8 mouse cellular contexts compared by ENCODE assay signal in genomic region chr5:31294964-31295605, GRCm38 (mm10). TPM values are rescaled to one million over a fixed set of nuclear protein-coding genes. Genes with fewer than 3 reads are reported as not detected.
A peak's percentile ranks its signal among the peaks of the same experiment; 100 is the strongest.
DNase-seq lines count a peak whose midpoint lies in the region; ATAC-seq and TF ChIP-seq lines count a peak whose summit lies in the region.

No protein-coding gene starts in this region.

- H3K27me3 ChIP-seq in kidney, embryonic 15.5 days: peaks cover 13% of the 10 kb centered on the region
- no peaks in the 10 kb centered on the region for H3K27me3 ChIP-seq in limb, embryonic 15.5 days
- no peaks in the 10 kb centered on the region for H3K27me3 ChIP-seq in stomach, embryonic 16.5 days (ENCODE audit: control insufficient read depth, insufficient read depth, low read length)

- TF ChIP-seq CTCF in embryonic fibroblast, embryonic 13.5 days (IDR thresholded peaks at IDR 0.05; ENCODE audit: borderline replicate concordance, insufficient read depth, low read length): no peak

- TF ChIP-seq POLR2A in embryonic fibroblast, embryonic 13.5 days (IDR thresholded peaks at IDR 0.05; ENCODE audit: low read depth, low read length): no peak; the same call in 1 of the 2 replicates

- peak overlapping the region; percentile 86 for H3K4me3 ChIP-seq in kidney, embryonic 15.5 days (replicated peaks)
- peak overlapping the region; percentile 35 for H3K4me3 ChIP-seq in embryonic fibroblast, embryonic 13.5 days (ENCODE audit: insufficient read depth, low read length)
- H3K4me3 ChIP-seq in limb, embryonic 15.5 days: peak overlapping the region; percentile 88
- peak overlapping the region; percentile 79 for H3K4me3 ChIP-seq in stomach, embryonic 16.5 days (replicated peaks; ENCODE audit: low read length)

- H3K4me2 ChIP-seq in kidney, embryonic 15.5 days: peak overlapping the region; percentile 97
- peak overlapping the region; percentile 89 for H3K4me2 ChIP-seq in limb, embryonic 15.5 days
- H3K4me2 ChIP-seq in stomach, embryonic 16.5 days (ENCODE audit: low read depth, low read length): peak overlapping the region; percentile 96

- no peaks in the 10 kb centered on the region for H3K9me3 ChIP-seq in kidney, embryonic 15.5 days (replicated peaks)
- H3K9me3 ChIP-seq in limb, embryonic 15.5 days: no peaks in the 10 kb centered on the region
- no peaks in the 10 kb centered on the region for H3K9me3 ChIP-seq in stomach, embryonic 16.5 days (replicated peaks; ENCODE audit: control insufficient read depth, low read length)

- H3K9ac ChIP-seq in kidney, embryonic 15.5 days: peak overlapping the region; percentile 78
- peak overlapping the region; percentile 90 for H3K9ac ChIP-seq in limb, embryonic 15.5 days
- H3K9ac ChIP-seq in stomach, embryonic 16.5 days (ENCODE audit: low read length): peak overlapping the region; percentile 93

- peak; percentile 40; the same call in 1 of the 2 replicates for ATAC-seq in kidney, embryonic 15.5 days (replicated peaks; ENCODE audit: low FRiP score)
- no peak for ATAC-seq in limb, embryonic 15.5 days (ENCODE audit: insufficient number of reproducible peaks, low FRiP score, low TSS enrichment, low read depth)
- ATAC-seq in stomach, embryonic 16.5 days (ENCODE audit: insufficient read depth, low FRiP score): no peak

- H3K27ac ChIP-seq in kidney, embryonic 15.5 days: peak overlapping the region; percentile 62
- no peak overlapping the region for H3K27ac ChIP-seq in embryonic fibroblast, embryonic 13.5 days (ENCODE audit: insufficient read depth, low read length)
- H3K27ac ChIP-seq in limb, embryonic 15.5 days: peak overlapping the region; percentile 74
- H3K27ac ChIP-seq in stomach, embryonic 16.5 days (ENCODE audit: low read length): peak overlapping the region; percentile 19; the same call in 1 of the 2 replicates

- DNase-seq in kidney, postnatal 25 days: no peak
- peak; percentile 36 for DNase-seq in adrenal gland, postnatal 14 days
- DNase-seq in spleen, postnatal 10 days (ENCODE audit: low spot score in 2 of 2): no peak
- DNase-seq in T-cell, adult 2 months (ENCODE audit: low spot score): no peak

- H3K36me3 ChIP-seq in kidney, embryonic 15.5 days: peaks cover 16% of the 10 kb centered on the region
- H3K36me3 ChIP-seq in limb, embryonic 15.5 days: peaks cover 16% of the 10 kb centered on the region
- no peaks in the 10 kb centered on the region for H3K36me3 ChIP-seq in stomach, embryonic 16.5 days (ENCODE audit: control insufficient read depth, insufficient read depth, low read length)

- 4% methylated on average over 29 of the region's 29 CpGs for WGBS in kidney, embryonic 15.5 days
- WGBS in limb, embryonic 15.5 days: 4% methylated on average over 29 of the region's 29 CpGs
- WGBS in stomach, embryonic 16.5 days: 6% methylated on average over 29 of the region's 29 CpGs

- peaks cover 30% of the 10 kb centered on the region for H3K4me1 ChIP-seq in kidney, embryonic 15.5 days
- H3K4me1 ChIP-seq in embryonic fibroblast, embryonic 13.5 days (ENCODE audit: control insufficient read depth, insufficient read depth, low read length): peaks cover 4% of the 10 kb centered on the region; the same call in 1 of the 2 replicates
- peaks cover 23% of the 10 kb centered on the region for H3K4me1 ChIP-seq in limb, embryonic 15.5 days
- H3K4me1 ChIP-seq in stomach, embryonic 16.5 days (ENCODE audit: control insufficient read depth, insufficient read depth, low read length): peaks cover 13% of the 10 kb centered on the region; the same call in 1 of the 2 replicates

RNA-seq across cellular contexts. Expression of gene Fndc4, which starts 0.8 kb away (rescaled TPM):
- 42.3 and 46.2 TPM in 2 replicates for polyA plus RNA-seq in kidney, embryonic 15.5 days (2015; fragmentation: Nextera tagmentation; extraction: Ambion mirVana)
- total RNA-seq in adrenal gland, postnatal 14 days (2021): 10.9 and 12.2 TPM in 2 replicates
- 25.2 and 34.0 TPM in 2 replicates for polyA plus RNA-seq in embryonic fibroblast, embryonic 13.5 days (2011; ENCODE audit: insufficient read length, low read depth, missing spikeins)
- 63.2 and 76.9 TPM in 2 replicates for polyA plus RNA-seq in limb, embryonic 15.5 days (2015; fragmentation: Nextera tagmentation; extraction: Ambion mirVana)
- 23.0 and 23.7 TPM in 2 replicates for polyA plus RNA-seq in stomach, embryonic 16.5 days (2015; fragmentation: Nextera tagmentation; extraction: Ambion mirVana)

RNA-seq across cellular contexts. Expression of gene Gckr, which starts 2.2 kb away (rescaled TPM):
- polyA plus RNA-seq in kidney, embryonic 15.5 days (2015; fragmentation: Nextera tagmentation; extraction: Ambion mirVana): 0.21 and 0.70 TPM in 2 replicates
- total RNA-seq in adrenal gland, postnatal 14 days (2021): 1.6 and 13.8 TPM in 2 replicates
- polyA plus RNA-seq in embryonic fibroblast, embryonic 13.5 days (2011; ENCODE audit: insufficient read length, low read depth, missing spikeins): not detected in 2 replicates
- 0.11 TPM in 1 of 2 replicates, not detected in the other for polyA plus RNA-seq in limb, embryonic 15.5 days (2015; fragmentation: Nextera tagmentation; extraction: Ambion mirVana)
- 0.89 and 1.3 TPM in 2 replicates for polyA plus RNA-seq in stomach, embryonic 16.5 days (2015; fragmentation: Nextera tagmentation; extraction: Ambion mirVana)

RNA-seq across cellular contexts. Expression of gene Ift172, which starts 4.2 kb away (rescaled TPM):
- 36.3 and 36.9 TPM in 2 replicates for polyA plus RNA-seq in kidney, embryonic 15.5 days (2015; fragmentation: Nextera tagmentation; extraction: Ambion mirVana)
- 36.0 and 41.5 TPM in 2 replicates for total RNA-seq in adrenal gland, postnatal 14 days (2021)
- polyA plus RNA-seq in embryonic fibroblast, embryonic 13.5 days (2011; ENCODE audit: insufficient read length, low read depth, missing spikeins): 37.4 and 37.6 TPM in 2 replicates
- 30.5 and 36.1 TPM in 2 replicates for polyA plus RNA-seq in limb, embryonic 15.5 days (2015; fragmentation: Nextera tagmentation; extraction: Ambion mirVana)
- 34.6 and 35.1 TPM in 2 replicates for polyA plus RNA-seq in stomach, embryonic 16.5 days (2015; fragmentation: Nextera tagmentation; extraction: Ambion mirVana)

RNA-seq across cellular contexts. Expression of gene Krtcap3, which starts 43.6 kb away (rescaled TPM):
- polyA plus RNA-seq in kidney, embryonic 15.5 days (2015; fragmentation: Nextera tagmentation; extraction: Ambion mirVana): 21.5 and 25.1 TPM in 2 replicates
- 2.7 and 4.8 TPM in 2 replicates for total RNA-seq in adrenal gland, postnatal 14 days (2021)
- polyA plus RNA-seq in embryonic fibroblast, embryonic 13.5 days (2011; ENCODE audit: insufficient read length, low read depth, missing spikeins): 0.81 and 1.4 TPM in 2 replicates
- polyA plus RNA-seq in limb, embryonic 15.5 days (2015; fragmentation: Nextera tagmentation; extraction: Ambion mirVana): 9.6 and 12.8 TPM in 2 replicates
- 64.2 and 76.1 TPM in 2 replicates for polyA plus RNA-seq in stomach, embryonic 16.5 days (2015; fragmentation: Nextera tagmentation; extraction: Ambion mirVana)

RNA-seq across cellular contexts. Expression of gene Gm9970, which starts 54.1 kb away (rescaled TPM):
- 0.83 TPM in 1 of 2 replicates, not detected in the other for polyA plus RNA-seq in kidney, embryonic 15.5 days (2015; fragmentation: Nextera tagmentation; extraction: Ambion mirVana)
- not detected in 2 replicates for total RNA-seq in adrenal gland, postnatal 14 days (2021)
- polyA plus RNA-seq in embryonic fibroblast, embryonic 13.5 days (2011; ENCODE audit: insufficient read length, low read depth, missing spikeins): not detected in 2 replicates
- 0.50 TPM in 1 of 2 replicates, not detected in the other for polyA plus RNA-seq in limb, embryonic 15.5 days (2015; fragmentation: Nextera tagmentation; extraction: Ambion mirVana)
- polyA plus RNA-seq in stomach, embryonic 16.5 days (2015; fragmentation: Nextera tagmentation; extraction: Ambion mirVana): 0.45 TPM in 1 of 2 replicates, not detected in the other

Comparison
In these comparisons a context has a peak if more than half of its experiments do, and no peak if none do; other contexts are left out.
1. H3K4me3 ChIP-seq: peak in every context shown above with its lines; median percentile 88 in limb, embryonic 15.5 days; 86 in kidney, embryonic 15.5 days; 79 in stomach, embryonic 16.5 days; 35 in embryonic fibroblast, embryonic 13.5 days.